Mouse (Mus musculus): ENCODE results near the gene Prmt8. TPM values are rescaled to one million over a fixed set of nuclear protein-coding genes. Genes with fewer than 3 reads are reported as not detected.

Prmt8 gene
- polyA plus RNA-seq, 1 experiment from 2014 or later = not detected

- Histone ChIP-seq H3K9me3 (peaks cover 5% of the 10 kb centered on the region; the same call in 1 of the 2 replicates), H3K9ac (no peak overlapping the region), H3K36me3 (0 out of 2 replicates have a peak, but pooled peaks cover 5% of the 10 kb centered on the region), H3K4me1 (0 out of 2 replicates have a peak, but pooled peaks cover 13% of the 10 kb centered on the region), H3K4me3 (no peak overlapping the region), H3K4me2 (no peak overlapping the region), H3K27me3 (no peaks in the 10 kb centered on the region), H3K27ac (no peak overlapping the region)
- ATAC-seq (ENCODE audit: borderline replicate concordance, extremely low read depth, low FRiP score, low TSS enrichment) = no peak
- 87% methylated on average over 11 of the region's 11 CpGs for WGBS
These were observed 112.1 kb downstream of the Prmt8 start for GRCm38 (mm10) chr6:127657152-127657551.

- Histone ChIP-seq H3K4me1 (0 out of 2 replicates have a peak, but pooled peaks cover 8% of the 10 kb centered on the region), H3K4me2 (no peak overlapping the region), H3K9ac (no peak overlapping the region), H3K36me3 (0 out of 2 replicates have a peak, but pooled peaks cover 5% of the 10 kb centered on the region), H3K27ac (no peak overlapping the region), H3K9me3 (peaks cover 5% of the 10 kb centered on the region; the same call in 1 of the 2 replicates), H3K27me3 (no peaks in the 10 kb centered on the region), H3K4me3 (no peak overlapping the region)
- ATAC-seq (ENCODE audit: borderline replicate concordance, extremely low read depth, low FRiP score, low TSS enrichment) = no peak
- 55% methylated on average over 4 of the region's 4 CpGs for WGBS
These were observed 113.3 kb downstream of the Prmt8 start for GRCm38 (mm10) chr6:127655988-127656387.

- H3K4me3 ChIP-seq = no peak overlapping the region
- 38% methylated on average over 8 of the region's 8 CpGs for WGBS
- H3K9me3 ChIP-seq = no peaks in the 10 kb centered on the region
- no peaks in the 10 kb centered on the region for H3K36me3 ChIP-seq
- no peak overlapping the region for H3K4me2 ChIP-seq
- H3K9ac ChIP-seq = no peak overlapping the region
- no peak overlapping the region for H3K27ac ChIP-seq
- no peak for ATAC-seq (ENCODE audit: borderline replicate concordance, extremely low read depth, low FRiP score, low TSS enrichment)
- H3K4me1 ChIP-seq = no peaks in the 10 kb centered on the region; the same call in 1 of the 2 replicates
- H3K27me3 ChIP-seq = no peaks in the 10 kb centered on the region
These were observed 128.0 kb downstream of the Prmt8 start for GRCm38 (mm10) chr6:127641077-127641801.

Small RNAs within 50 kb of the gene (microRNA-seq; reads per million reads assigned to microRNA genes)
- not detected for gene Mir7233

Other genes starting within 250 kb of the Prmt8 start
- 4.5 and 5.0 TPM in 2 replicates for gene Cracr2a, start 208.1 kb downstream of the Prmt8 start, polyA plus RNA-seq (2015; fragmentation: Nextera tagmentation; extraction: Ambion mirVana)
- gene Tspan11, start 118.1 kb upstream of the Prmt8 start, polyA plus RNA-seq (2015; fragmentation: Nextera tagmentation; extraction: Ambion mirVana) = 20.5 and 21.4 TPM in 2 replicates

Measured in lung, embryonic 15.5 days (tissue).